Mouse (Mus musculus) hindbrain, postnatal 0 days (tissue): Measurements from ENCODE around the gene Kctd13. TPM values are rescaled to one million over a fixed set of nuclear protein-coding genes. Genes with fewer than 3 reads are reported as not detected.

Source experiments
- ATAC-seq: fragments of 200-750 bp; cut with Nextera tagmentation; 2 replicates; pipeline ENCODE4 v1.8.0; 2017; ENCODE audit warnings: mild to moderate bottlenecking, moderate TSS enrichment, moderate library complexity
- DNase-seq: peaks from one replicate; pipeline ENCODE4 v3.0.0-alpha.2; 2015; ENCODE audit warnings: low spot score
- H3K27ac ChIP-seq: fragments of 300-500 bp; sonication (generic); 2 replicates; pipeline ENCODE4 v1.5.1; 2014; ENCODE audit warnings: mild to moderate bottlenecking
- H3K27me3 ChIP-seq: fragments of 300-500 bp; sonication (generic); 2 replicates; pipeline ENCODE4 v1.6.1; 2014; ENCODE audit warnings: low read length, mixed read lengths; ENCODE audit not compliant: insufficient read depth
- H3K36me3 ChIP-seq: fragments of 300-500 bp; sonication (generic); 2 replicates; pipeline ENCODE4 v1.6.1; 2014; ENCODE audit warnings: low read length, mixed read lengths; ENCODE audit not compliant: insufficient read depth
- H3K4me1 ChIP-seq: fragments of 300-500 bp; sonication (generic); 2 replicates; pipeline ENCODE4 v1.6.1; 2014; ENCODE audit warnings: antibody characterized with exemption, low read length, mixed read lengths; ENCODE audit not compliant: insufficient read depth
- H3K4me2 ChIP-seq: fragments of 300-500 bp; sonication (generic); 2 replicates; pipeline ENCODE4 v1.6.1; 2014; ENCODE audit warnings: low read depth, mild to moderate bottlenecking, low read length, moderate library complexity, mixed read lengths
- H3K4me3 ChIP-seq: fragments of 300-500 bp; sonication (generic); 2 replicates; pipeline ENCODE4 v1.5.1; 2014; ENCODE audit warnings: low read length
- H3K9ac ChIP-seq: fragments of 300-500 bp; sonication (generic); replicated peaks from 2 replicates; pipeline ENCODE4 v1.6.1; 2014; ENCODE audit warnings: mild to moderate bottlenecking, low read length, moderate library complexity, mixed read lengths
- H3K9me3 ChIP-seq: fragments of 300-500 bp; sonication (generic); 2 replicates; pipeline ENCODE4 v1.6.1; 2016; ENCODE audit warnings: low read length, mixed read lengths
- CTCF ChIP-seq: IDR thresholded peaks from 2 replicates; pipeline ENCODE4 v1.5.1; 2016; ENCODE audit warnings: antibody characterized with exemption, control low read depth, low read depth
- WGBS: fragments of 180-500 bp; shearing (Covaris S2); extraction: QIAGEN DNeasy Blood & Tissue Kit; methylation state at CpG from one replicate; pipeline ENCODE4 v1.1.7; 2014; 5-methylcytosine and 5-hydroxymethylcytosine counted together
- polyA plus RNA-seq: library from polyadenylated mRNA; unstranded; fragments of >200 nt; fragmentation: Nextera tagmentation; extraction: Ambion mirVana; gene quantifications from 2 replicates; pipeline ENCODE4 v1.2.1, GENCODE M21; 2015
- total RNA-seq: library from RNA; depleted of rRNA; stranded (reverse); fragments of >200 nt; gene quantifications from 2 replicates; pipeline ENCODE4 v1.2.3, GENCODE M21; 2014; rRNA removed

Gene Kctd13
- total RNA-seq (113 and 128 TPM in 2 replicates), polyA plus RNA-seq (124 and 129 TPM in 2 replicates)

GRCm38 (mm10) chr7:126928384-126929037 lies at the start of gene Kctd13:
TSS of gene Kctd13 (plus strand) at chr7:126928879.
- WGBS = 3% methylated on average over 56 of the region's 56 CpGs
- ATAC-seq (peak; percentile 98), DNase-seq (peak; percentile 96)
- peak within 1 kb of the TSS; percentile 79 for H3K27ac ChIP-seq
- peak within 1 kb of the TSS; percentile 68 for H3K9ac ChIP-seq
- no peak for TF ChIP-seq CTCF
- H3K4me2 ChIP-seq = peak within 1 kb of the TSS; percentile 98
- no peaks in the 10 kb centered on the region for H3K27me3 ChIP-seq
- H3K9me3 ChIP-seq = no peaks in the 10 kb centered on the region
- 0 out of 2 replicates have a peak, but pooled peaks cover 6% of the 10 kb centered on the region for H3K4me1 ChIP-seq
- peaks cover 3% of the 10 kb centered on the region; the same call in 1 of the 2 replicates for H3K36me3 ChIP-seq
- peak within 1 kb of the TSS; percentile 68 for H3K4me3 ChIP-seq

- H3K9ac ChIP-seq = 0 out of 2 replicates have a peak overlapping the region, but pooled peaks have one; percentile 0
- peaks cover 34% of the 10 kb centered on the region for H3K36me3 ChIP-seq
- DNase-seq = no peak
- H3K27me3 ChIP-seq = no peaks in the 10 kb centered on the region
- peak overlapping the region; percentile 84 for H3K4me2 ChIP-seq
- H3K27ac ChIP-seq = peak overlapping the region; percentile 16; the same call in 1 of the 2 replicates
- H3K9me3 ChIP-seq = no peaks in the 10 kb centered on the region
- H3K4me1 ChIP-seq = peaks cover 21% of the 10 kb centered on the region
- 73% methylated on average over 6 of the region's 6 CpGs for WGBS
- TF ChIP-seq CTCF = no peak
- H3K4me3 ChIP-seq = no peak overlapping the region
- ATAC-seq = no peak
Measured at GRCm38 (mm10) chr7:126881040-126881439, 47.6 kb upstream of the Kctd13 start.

GRCm38 (mm10) chr7:126883731-126884181 lies 44.9 kb upstream of the Kctd13 start:
- peak overlapping the region; percentile 74 for H3K4me3 ChIP-seq
- no peak for DNase-seq
- H3K9ac ChIP-seq = peak overlapping the region; percentile 92
- H3K4me2 ChIP-seq = peak overlapping the region; percentile 84
- no peak for ATAC-seq
- peaks cover 21% of the 10 kb centered on the region for H3K4me1 ChIP-seq
- H3K36me3 ChIP-seq = peaks cover 11% of the 10 kb centered on the region; the same call in 1 of the 2 replicates
- WGBS = under 1% methylated on average over 15 of the region's 15 CpGs
- H3K27me3 ChIP-seq = no peaks in the 10 kb centered on the region
- H3K9me3 ChIP-seq = no peaks in the 10 kb centered on the region
- TF ChIP-seq CTCF = no peak
- peak overlapping the region; percentile 98 for H3K27ac ChIP-seq

GRCm38 (mm10) chr7:126884286-126885164 lies 44.2 kb upstream of the Kctd13 start, which contains the start of gene Taok2:
TSS of gene Taok2 (minus strand) at chr7:126884703.
- Histone ChIP-seq H3K9ac (peak within 1 kb of the TSS; percentile 92), H3K4me2 (peak within 1 kb of the TSS; percentile 84), H3K4me3 (peak within 1 kb of the TSS; percentile 74), H3K9me3 (no peaks in the 10 kb centered on the region), H3K27ac (peak within 1 kb of the TSS; percentile 98), H3K27me3 (no peaks in the 10 kb centered on the region), H3K36me3 (peaks cover 7% of the 10 kb centered on the region; the same call in 1 of the 2 replicates), H3K4me1 (peaks cover 21% of the 10 kb centered on the region)
- WGBS = under 1% methylated on average over 56 of the region's 56 CpGs
- ATAC-seq = peak; percentile 98
- TF ChIP-seq CTCF = no peak; the same call in 1 of the 2 replicates
- peak; percentile 98 for DNase-seq

- peaks cover 6% of the 10 kb centered on the region; the same call in 1 of the 2 replicates for H3K36me3 ChIP-seq
- ATAC-seq (no peak), DNase-seq (no peak)
- H3K9me3 ChIP-seq = no peaks in the 10 kb centered on the region
- no peak overlapping the region for H3K4me3 ChIP-seq
- 91% methylated on average over 5 of the region's 5 CpGs for WGBS
- peaks cover 7% of the 10 kb centered on the region; the same call in 1 of the 2 replicates for H3K4me1 ChIP-seq
- H3K27ac ChIP-seq = no peak overlapping the region
- H3K27me3 ChIP-seq = no peaks in the 10 kb centered on the region
- TF ChIP-seq CTCF = no peak
- no peak overlapping the region for H3K9ac ChIP-seq
- H3K4me2 ChIP-seq = no peak overlapping the region
Measured at GRCm38 (mm10) chr7:126887281-126887680, 41.4 kb upstream of the Kctd13 start.

GRCm38 (mm10) chr7:126888852-126889251 lies 39.8 kb upstream of the Kctd13 start:
- peaks cover 6% of the 10 kb centered on the region; the same call in 1 of the 2 replicates for H3K36me3 ChIP-seq
- TF ChIP-seq CTCF = peak; percentile 51
- no peaks in the 10 kb centered on the region for H3K27me3 ChIP-seq
- DNase-seq (no peak), ATAC-seq (no peak)
- no peak overlapping the region for H3K9ac ChIP-seq
- H3K27ac ChIP-seq = no peak overlapping the region
- H3K4me1 ChIP-seq = no peaks in the 10 kb centered on the region
- no peaks in the 10 kb centered on the region for H3K9me3 ChIP-seq
- H3K4me3 ChIP-seq = no peak overlapping the region
- 54% methylated on average over 7 of the region's 7 CpGs for WGBS
- no peak overlapping the region for H3K4me2 ChIP-seq
